Mouse (Mus musculus) thymus, adult 2 months (tissue): ENCODE measurements around the gene Fn1.

Experiments used
- CTCF ChIP-seq: fragments of 200-500 bp; IDR thresholded peaks from 2 replicates; pipeline ENCODE4 v1.5.1; 2012; ENCODE audit warnings: mild to moderate bottlenecking, control low read depth, low read length, moderate library complexity, borderline replicate concordance; ENCODE audit not compliant: control insufficient read depth, poor library complexity, insufficient read depth; ENCODE audit errors: extremely low read depth
- POLR2A ChIP-seq: fragments of 200-500 bp; IDR thresholded peaks from 2 replicates; pipeline ENCODE4 v1.6.1; 2012; ENCODE audit warnings: mild to moderate bottlenecking, low read length, control low read depth, moderate library complexity; ENCODE audit not compliant: control insufficient read depth, poor library complexity, insufficient read depth; ENCODE audit errors: extremely low read depth

DNA sequence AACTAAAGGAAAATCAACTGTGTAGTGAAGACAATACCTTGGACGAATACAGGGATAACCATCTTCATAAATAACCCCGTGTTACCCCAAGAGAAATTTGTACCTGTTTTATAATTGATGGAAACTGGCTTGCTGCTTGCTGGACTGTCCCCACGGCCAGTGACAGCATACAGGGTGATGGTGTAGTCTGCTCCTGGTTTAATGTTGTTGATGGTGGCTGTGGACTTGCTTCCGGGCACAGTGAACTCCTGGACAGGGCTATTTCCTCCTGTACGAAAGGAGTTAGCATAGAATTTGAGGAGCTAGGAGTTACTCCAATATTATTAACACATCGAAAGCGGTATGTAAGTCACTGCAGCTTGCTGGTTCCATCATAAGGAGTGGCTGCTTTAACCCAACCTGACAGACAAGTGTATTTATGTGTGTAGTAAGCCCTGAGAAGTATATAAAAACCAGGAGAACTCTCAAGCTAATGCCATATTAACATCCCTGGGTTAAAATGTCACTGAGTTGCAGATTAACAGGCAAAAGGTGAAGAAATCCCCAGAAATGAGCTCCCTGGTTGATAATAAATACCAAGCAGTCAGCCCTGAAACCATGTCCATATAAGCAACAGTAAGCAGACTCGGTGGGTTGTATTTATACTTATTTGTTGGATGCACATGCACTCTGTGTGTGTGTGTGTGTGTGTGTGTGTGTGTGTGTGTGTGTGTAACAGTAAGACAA lies 46.2 kb downstream of the Fn1 start:
- TF ChIP-seq CTCF = no peak
- no peak for TF ChIP-seq POLR2A
